Mouse (Mus musculus) frontal cortex, postnatal 25 days (tissue): ENCODE results near the gene Olfr1465.

Experiments
- DNase-seq, 2 experiments: peaks; one replicate each; pipeline ENCODE4 v3.0.0; 2022; ENCODE audit warnings: low spot score in 2 of 2

Olfr1465 gene

GRCm38 (mm10) chr19:13315441-13315840 is at the start of gene Olfr1465:
Olfr1465 (minus strand) TSS chr19:13315541.
- DNase-seq, result no peak

- no peak for DNase-seq
These were observed 46.6 kb upstream of the Olfr1465 start, which contains the start of gene Olfr1467 for GRCm38 (mm10) chr19:13361936-13362335. Olfr1467 (plus strand) TSS chr19:13362236.

GRCm38 (mm10) chr19:13338562-13338961 is 23.2 kb upstream of the Olfr1465 start, which contains the start of gene Olfr1466:
Olfr1466 (plus strand) TSS chr19:13338862.
- no peak for DNase-seq
